Mouse (Mus musculus): ENCODE data around the gene Ung. TPM values are rescaled to one million over a fixed set of nuclear protein-coding genes. Genes with fewer than 3 reads are reported as not detected.

Gene Ung
- polyA plus RNA-seq, 1 experiment, result 9.4 TPM

- Histone ChIP-seq H3K27me3 (ENCODE audit: control insufficient read depth, insufficient read depth, low read length) (no peaks in the 10 kb centered on the region), H3K4me3 (ENCODE audit: control insufficient read depth, low read depth, low read length) (no peak overlapping the region; the same call in 1 of the 2 replicates), H3K27ac (ENCODE audit: control insufficient read depth, insufficient read depth, low read depth, low read length) (peak overlapping the region; percentile 41; the same call in 1 of the 2 replicates), H3K4me1 (ENCODE audit: control insufficient read depth, insufficient read depth, low read length) (peaks cover 10% of the 10 kb centered on the region), H3K36me3 (ENCODE audit: control insufficient read depth, insufficient read depth, low read length) (no peaks in the 10 kb centered on the region)
- TF ChIP-seq CTCF (IDR thresholded peaks at IDR 0.05; ENCODE audit: control insufficient read depth, insufficient read depth, insufficient replicate concordance, low read depth, low read length) (no peak), POLR2A (IDR thresholded peaks at IDR 0.05; ENCODE audit: control insufficient read depth, low read depth, low read length) (no peak)
Measured at GRCm38 (mm10) chr5:114173877-114174581, 43.8 kb downstream of the Ung start.

DNA sequence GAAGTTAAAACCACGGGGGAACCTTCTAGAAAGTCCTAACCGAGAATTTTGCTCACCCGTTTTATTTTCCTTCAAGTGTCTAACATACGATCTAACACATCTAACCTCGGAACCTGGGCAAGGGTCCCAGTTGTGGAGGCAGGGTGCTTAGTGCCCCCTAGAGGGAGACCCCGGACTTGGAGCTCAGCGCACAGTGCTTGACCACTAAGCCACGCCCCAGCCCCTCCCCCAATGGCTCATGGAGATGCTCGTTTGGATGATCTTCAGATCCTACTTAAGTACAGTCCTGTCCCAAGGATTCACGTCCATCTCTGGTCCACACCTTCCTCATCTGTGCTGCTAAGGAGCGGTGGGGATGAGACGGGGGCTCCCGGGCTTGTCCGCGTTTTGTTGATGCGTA, 44.5 kb downstream of the Ung start:
- Histone ChIP-seq H3K4me1 (ENCODE audit: control insufficient read depth, insufficient read depth, low read length) (peaks cover 10% of the 10 kb centered on the region), H3K36me3 (ENCODE audit: control insufficient read depth, insufficient read depth, low read length) (no peaks in the 10 kb centered on the region), H3K27ac (ENCODE audit: control insufficient read depth, insufficient read depth, low read depth, low read length) (peak overlapping the region; percentile 39; the same call in 1 of the 2 replicates), H3K4me3 (ENCODE audit: control insufficient read depth, low read depth, low read length) (peak overlapping the region; percentile 21), H3K27me3 (ENCODE audit: control insufficient read depth, insufficient read depth, low read length) (no peaks in the 10 kb centered on the region)
- no peak for TF ChIP-seq POLR2A (IDR thresholded peaks at IDR 0.05; ENCODE audit: control insufficient read depth, low read depth, low read length)
- peak; percentile 40; the same call in 1 of the 2 replicates for TF ChIP-seq CTCF (IDR thresholded peaks at IDR 0.05; ENCODE audit: control insufficient read depth, insufficient read depth, insufficient replicate concordance, low read depth, low read length)

GRCm38 (mm10) chr5:114175596-114176171, 45.5 kb downstream of the Ung start:
- Histone ChIP-seq H3K36me3 (ENCODE audit: control insufficient read depth, insufficient read depth, low read length) (no peaks in the 10 kb centered on the region), H3K4me3 (ENCODE audit: control insufficient read depth, low read depth, low read length) (peak overlapping the region; percentile 77), H3K27ac (ENCODE audit: control insufficient read depth, insufficient read depth, low read depth, low read length) (peak overlapping the region; percentile 73), H3K4me1 (ENCODE audit: control insufficient read depth, insufficient read depth, low read length) (peaks cover 10% of the 10 kb centered on the region), H3K27me3 (ENCODE audit: control insufficient read depth, insufficient read depth, low read length) (no peaks in the 10 kb centered on the region)
- peak; percentile 61; the same call in 1 of the 2 replicates for TF ChIP-seq POLR2A (IDR thresholded peaks at IDR 0.05; ENCODE audit: control insufficient read depth, low read depth, low read length)
- TF ChIP-seq CTCF (IDR thresholded peaks at IDR 0.05; ENCODE audit: control insufficient read depth, insufficient read depth, insufficient replicate concordance, low read depth, low read length), result no peak

GRCm38 (mm10) chr5:114176548-114177400, 46.6 kb downstream of the Ung start:
- H3K36me3 ChIP-seq (ENCODE audit: control insufficient read depth, insufficient read depth, low read length), result no peaks in the 10 kb centered on the region
- peak overlapping the region; percentile 73; the same call in 1 of the 2 replicates for H3K27ac ChIP-seq (ENCODE audit: control insufficient read depth, insufficient read depth, low read depth, low read length)
- no peak for TF ChIP-seq CTCF (IDR thresholded peaks at IDR 0.05; ENCODE audit: control insufficient read depth, insufficient read depth, insufficient replicate concordance, low read depth, low read length)
- H3K27me3 ChIP-seq (ENCODE audit: control insufficient read depth, insufficient read depth, low read length), result no peaks in the 10 kb centered on the region
- no peak overlapping the region; the same call in 1 of the 2 replicates for H3K4me3 ChIP-seq (ENCODE audit: control insufficient read depth, low read depth, low read length)
- H3K4me1 ChIP-seq (ENCODE audit: control insufficient read depth, insufficient read depth, low read length), result peaks cover 10% of the 10 kb centered on the region

GRCm38 (mm10) chr5:114177966-114178719, 48.0 kb downstream of the Ung start:
- TF ChIP-seq CTCF (IDR thresholded peaks at IDR 0.05; ENCODE audit: control insufficient read depth, insufficient read depth, insufficient replicate concordance, low read depth, low read length) (no peak), POLR2A (IDR thresholded peaks at IDR 0.05; ENCODE audit: control insufficient read depth, low read depth, low read length) (no peak)
- no peak overlapping the region for H3K27ac ChIP-seq (ENCODE audit: control insufficient read depth, insufficient read depth, low read depth, low read length)
- H3K36me3 ChIP-seq (ENCODE audit: control insufficient read depth, insufficient read depth, low read length), result no peaks in the 10 kb centered on the region
- H3K27me3 ChIP-seq (ENCODE audit: control insufficient read depth, insufficient read depth, low read length), result no peaks in the 10 kb centered on the region
- H3K4me1 ChIP-seq (ENCODE audit: control insufficient read depth, insufficient read depth, low read length), result peaks cover 10% of the 10 kb centered on the region
- H3K4me3 ChIP-seq (ENCODE audit: control insufficient read depth, low read depth, low read length), result no peak overlapping the region

- Histone ChIP-seq H3K4me3 (ENCODE audit: control insufficient read depth, low read depth, low read length) (no peak overlapping the region), H3K36me3 (ENCODE audit: control insufficient read depth, insufficient read depth, low read length) (no peaks in the 10 kb centered on the region), H3K27me3 (ENCODE audit: control insufficient read depth, insufficient read depth, low read length) (no peaks in the 10 kb centered on the region), H3K4me1 (ENCODE audit: control insufficient read depth, insufficient read depth, low read length) (peaks cover 7% of the 10 kb centered on the region), H3K27ac (ENCODE audit: control insufficient read depth, insufficient read depth, low read depth, low read length) (peak overlapping the region; percentile 34; the same call in 1 of the 2 replicates)
- no peak for TF ChIP-seq CTCF (IDR thresholded peaks at IDR 0.05; ENCODE audit: control insufficient read depth, insufficient read depth, insufficient replicate concordance, low read depth, low read length)
- no peak for TF ChIP-seq POLR2A (IDR thresholded peaks at IDR 0.05; ENCODE audit: control insufficient read depth, low read depth, low read length)
Measured at GRCm38 (mm10) chr5:114179541-114179940, 49.4 kb downstream of the Ung start.
